Mouse (Mus musculus) cortical plate, adult 2 months (tissue): Measurements from ENCODE around the gene Creld2. TPM values are rescaled to one million over a fixed set of nuclear protein-coding genes. Genes with fewer than 3 reads are reported as not detected.
"Not testable (repeated sequence)": the region's sequence is repeated elsewhere in the genome, so short reads cannot be mapped to it uniquely, and the experiment has no call there.

Experiments
- H3K27ac ChIP-seq: fragments of 200-500 bp; 2 replicates; pipeline ENCODE4 v1.5.1; 2012; ENCODE audit warnings: low read length, control low read depth, inconsistent platforms; ENCODE audit not compliant: insufficient read depth
- H3K4me1 ChIP-seq: fragments of 200-500 bp; 2 replicates; pipeline ENCODE4 v1.6.1; 2011; ENCODE audit warnings: low read length; ENCODE audit not compliant: control insufficient read depth, insufficient read depth
- H3K4me3 ChIP-seq: fragments of 200-500 bp; 2 replicates; pipeline ENCODE4 v1.5.1; 2011; ENCODE audit warnings: mild to moderate bottlenecking, low read length, control low read depth; ENCODE audit not compliant: insufficient read depth
- CTCF ChIP-seq: fragments of 200-500 bp; IDR thresholded peaks from 2 replicates; pipeline ENCODE4 v1.5.1; 2011; ENCODE audit warnings: mild to moderate bottlenecking, control low read depth, low read length; ENCODE audit not compliant: insufficient read depth; ENCODE audit errors: extremely low read depth
- POLR2A ChIP-seq: fragments of 200-500 bp; IDR thresholded peaks from 2 replicates; pipeline ENCODE4 v1.6.1; 2011; ENCODE audit warnings: mild to moderate bottlenecking, low read length, control low read depth; ENCODE audit not compliant: insufficient read depth; ENCODE audit errors: extremely low read depth
- polyA plus RNA-seq: library from polyadenylated mRNA; depleted of rRNA; stranded (reverse); fragments of >200 nt; gene quantifications from 2 replicates; pipeline ENCODE4 v1.2.3, GENCODE M21; 2012; rRNA removed

The Creld2 gene
- 25.7 and 26.6 TPM in 2 replicates for polyA plus RNA-seq

DNA sequence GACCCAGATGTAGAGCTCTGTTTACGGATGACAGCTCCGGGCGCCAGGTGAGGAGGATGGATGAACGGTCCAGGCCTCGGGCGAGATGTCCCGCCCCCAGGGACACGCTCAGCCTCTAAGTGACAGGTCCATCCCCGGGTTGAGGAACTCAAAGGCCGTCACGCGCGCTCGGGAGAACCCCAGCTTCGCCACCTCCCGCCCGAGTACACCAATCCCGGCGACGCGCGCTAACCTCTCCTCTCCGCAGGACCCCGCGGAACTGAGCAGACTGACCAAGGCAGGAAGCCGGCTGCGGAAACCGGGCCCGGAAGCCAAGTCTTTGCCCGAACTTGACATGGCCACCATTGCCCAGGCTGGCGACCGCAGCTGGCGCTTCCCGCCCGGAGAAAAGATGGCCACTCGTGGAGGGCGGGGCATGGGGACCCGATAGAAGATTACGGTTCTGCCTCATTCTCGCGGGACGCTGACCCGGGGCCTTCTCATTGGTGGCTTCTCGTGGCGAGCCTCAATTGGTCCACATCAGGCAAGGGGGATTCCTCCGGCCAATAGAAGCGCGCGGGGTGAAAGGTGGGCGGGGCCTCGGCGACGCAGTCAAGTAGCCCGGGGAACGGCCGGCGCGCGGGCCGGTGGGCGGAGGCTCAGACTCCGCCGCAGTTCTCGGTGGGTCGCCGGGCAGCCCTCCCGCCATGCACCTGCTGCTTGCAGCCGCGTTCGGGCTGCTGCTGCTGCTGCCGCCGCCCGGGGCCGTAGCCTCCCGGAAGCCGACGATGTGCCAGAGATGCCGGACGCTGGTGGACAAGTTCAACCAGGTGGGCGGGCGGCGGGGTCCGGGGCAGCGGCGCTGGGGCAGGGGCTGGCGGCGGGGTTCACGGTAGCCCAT is at the start of gene Creld2, which contains the start of gene Alg12:
TSS of gene Creld2 (plus strand) at position 621 of the 880 bp plus-strand sequence.
TSS of gene Alg12 (minus strand) at position 293 of the 880 bp plus-strand sequence.
- Histone ChIP-seq H3K4me1 (peaks cover 5% of the 10 kb centered on the region; the same call in 1 of the 2 replicates), H3K27ac (peak within 1 kb of the TSS; percentile 49; the same call in 1 of the 2 replicates), H3K4me3 (peak within 1 kb of the TSS; percentile 81)
- peak; percentile 58; the same call in 1 of the 2 replicates for TF ChIP-seq POLR2A
- TF ChIP-seq CTCF = no peak

GRCm38 (mm10) chr15:88774630-88775029 is 44.8 kb upstream of the Creld2 start:
- not testable (repeated sequence) for H3K27ac ChIP-seq, H3K4me3 ChIP-seq, H3K4me1 ChIP-seq

- no peaks in the 10 kb centered on the region for H3K4me1 ChIP-seq
- H3K4me3 ChIP-seq = no peak overlapping the region
- TF ChIP-seq CTCF = no peak
- TF ChIP-seq POLR2A = no peak
- no peak overlapping the region for H3K27ac ChIP-seq
These were observed 27.2 kb upstream of the Creld2 start for GRCm38 (mm10) chr15:88792140-88792850.

GRCm38 (mm10) chr15:88794729-88795128 is 24.7 kb upstream of the Creld2 start:
- H3K4me1 ChIP-seq, H3K27ac ChIP-seq, H3K4me3 ChIP-seq: not testable (repeated sequence)

DNA sequence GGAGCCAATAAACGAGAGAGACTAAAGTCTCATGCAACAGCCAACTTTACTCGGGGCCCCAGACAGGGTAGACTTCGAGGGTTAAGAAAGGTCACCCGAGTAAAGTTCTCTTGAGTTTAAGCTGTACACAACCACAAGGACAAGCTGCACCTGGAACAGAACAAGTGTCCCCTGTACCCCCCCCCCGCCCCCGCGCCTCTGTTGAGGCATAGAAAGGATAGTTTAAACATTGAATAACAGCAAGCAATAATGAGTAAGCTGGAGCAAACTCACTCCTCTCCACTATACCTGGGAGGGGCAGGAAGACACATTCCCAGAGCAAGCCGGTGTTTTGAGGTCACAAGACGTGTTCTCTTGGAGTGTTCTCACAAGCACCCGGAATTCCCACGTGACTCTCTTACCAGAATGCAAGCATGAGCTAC is 19.5 kb upstream of the Creld2 start:
- no peak for TF ChIP-seq CTCF
- no peak for TF ChIP-seq POLR2A
- H3K4me1 ChIP-seq = no peaks in the 10 kb centered on the region
- no peak overlapping the region for H3K27ac ChIP-seq
- H3K4me3 ChIP-seq = no peak overlapping the region

DNA sequence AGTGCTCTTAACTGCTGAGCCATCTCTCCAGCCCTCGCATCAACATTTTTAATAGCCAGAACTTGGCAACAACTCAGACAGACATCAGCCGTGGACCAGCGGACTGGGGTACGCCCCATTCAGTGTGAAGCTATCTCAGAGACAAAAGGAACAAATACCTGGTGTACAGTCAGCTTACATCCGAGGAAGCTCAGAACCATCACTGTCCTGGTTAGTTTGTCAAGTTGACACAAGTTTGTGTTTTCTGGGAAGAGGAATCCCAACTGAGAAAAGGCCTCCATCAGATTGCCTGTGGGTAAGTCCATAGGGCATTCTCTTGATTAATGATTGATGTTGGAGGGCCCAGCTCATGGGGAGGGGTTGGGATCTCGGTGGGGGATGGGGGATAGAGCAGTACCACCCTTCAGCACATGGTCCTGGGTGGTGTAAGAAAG is 18.5 kb upstream of the Creld2 start:
- Histone ChIP-seq H3K4me3 (no peak overlapping the region), H3K4me1 (no peaks in the 10 kb centered on the region), H3K27ac (no peak overlapping the region)
- no peak for TF ChIP-seq CTCF
- TF ChIP-seq POLR2A = no peak

DNA sequence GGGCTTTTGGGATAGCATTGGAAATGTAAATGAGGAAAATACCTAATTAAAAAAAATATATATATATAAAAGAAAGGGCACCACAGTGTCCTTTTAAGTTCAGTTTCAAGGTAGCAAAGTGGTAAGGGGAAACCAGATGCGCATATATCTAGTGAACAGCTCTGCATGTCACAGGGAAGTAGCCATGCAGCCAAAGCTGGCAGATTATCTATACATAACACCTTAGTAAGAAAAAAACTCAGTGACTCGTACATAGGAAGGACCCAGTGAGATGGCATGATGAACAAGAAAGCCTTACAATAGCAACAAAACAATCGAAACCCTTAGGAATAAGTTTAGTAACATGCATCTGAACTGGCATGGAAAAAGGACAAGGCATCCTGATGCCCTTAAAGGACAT is 17.5 kb upstream of the Creld2 start:
- TF ChIP-seq CTCF = no peak
- TF ChIP-seq POLR2A = no peak
- Histone ChIP-seq H3K27ac (no peak overlapping the region), H3K4me1 (no peaks in the 10 kb centered on the region), H3K4me3 (no peak overlapping the region)

- no peaks in the 10 kb centered on the region for H3K4me1 ChIP-seq
- H3K4me3 ChIP-seq = no peak overlapping the region
- TF ChIP-seq POLR2A (no peak), CTCF (no peak)
- H3K27ac ChIP-seq = no peak overlapping the region
These were observed 17.1 kb upstream of the Creld2 start for GRCm38 (mm10) chr15:88802348-88802747.

- no peaks in the 10 kb centered on the region for H3K4me1 ChIP-seq
- no peak overlapping the region for H3K4me3 ChIP-seq
- TF ChIP-seq POLR2A (no peak), CTCF (no peak)
- H3K27ac ChIP-seq = no peak overlapping the region
These were observed 11.3 kb upstream of the Creld2 start for GRCm38 (mm10) chr15:88808121-88808520.

DNA sequence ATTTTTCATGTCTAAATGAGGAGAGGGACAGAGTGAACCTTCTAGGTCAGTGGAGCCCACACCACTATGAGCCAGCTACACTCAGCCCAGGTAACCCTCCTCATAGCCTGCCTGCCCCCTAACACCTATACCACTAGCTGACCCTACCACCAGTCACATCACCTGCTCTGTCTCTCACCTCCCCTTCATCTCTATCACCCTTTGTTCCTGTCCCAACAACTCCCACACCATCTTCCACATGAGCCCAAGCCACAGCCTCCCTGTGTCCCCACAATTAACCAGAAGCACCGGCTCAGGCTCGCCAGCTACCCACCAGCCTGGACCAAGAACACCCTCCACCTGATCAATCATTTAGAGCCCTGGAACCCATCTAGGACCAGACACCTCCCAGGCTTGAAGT is 9.1 kb upstream of the Creld2 start:
- H3K4me3 ChIP-seq = no peak overlapping the region
- no peak for TF ChIP-seq CTCF
- no peak for TF ChIP-seq POLR2A
- no peaks in the 10 kb centered on the region for H3K4me1 ChIP-seq
- no peak overlapping the region for H3K27ac ChIP-seq
